Mouse (Mus musculus): ENCODE data around the gene Pacs2.

DNA sequence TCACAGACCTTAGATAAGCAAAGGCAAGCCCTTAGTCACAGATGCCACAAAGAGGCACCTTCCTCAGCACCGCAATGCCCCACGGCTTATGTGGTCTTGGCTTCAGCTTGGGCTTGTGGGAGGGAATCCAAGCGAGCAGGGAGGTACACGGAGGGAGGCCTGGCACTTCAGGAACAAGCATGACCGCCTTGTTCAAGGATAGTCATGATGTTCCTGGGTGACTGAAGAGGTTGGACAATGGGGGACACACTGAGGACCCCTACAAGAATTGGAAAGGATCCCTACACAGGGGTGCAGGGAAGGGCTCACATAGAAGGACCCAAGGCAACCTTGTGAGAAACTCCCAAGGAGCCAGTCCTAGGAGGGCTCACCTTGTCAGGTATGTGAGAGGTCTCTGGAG, 82.7 kb downstream of the Pacs2 start:
- TF ChIP-seq GATA1 (IDR thresholded peaks at IDR 0.05; ENCODE audit: low read length): no peak
- TF ChIP-seq TAL1 (IDR thresholded peaks at IDR 0.05; ENCODE audit: low read length): no peak

Measured in erythroblast, embryonic 14.5 days (primary cell).